Mouse (Mus musculus) WW6 (cell line): ENCODE results near the gene Rspry1.

Experiments used
- DNase-seq: peaks from one replicate; pipeline ENCODE4 v3.0.0-alpha.2; 2013; ENCODE audit warnings: low read depth, low spot score

Gene Rspry1

GRCm38 (mm10) chr8:94601607-94602385, at the start of gene Rspry1, which contains the start of gene Fam192a:
Gene Rspry1 (plus strand): TSS chr8:94601937.
Gene Fam192a (minus strand): TSS chr8:94601997.
- DNase-seq, result peak; percentile 99

- DNase-seq, result no peak
Observed at GRCm38 (mm10) chr8:94552696-94553095, 49.0 kb upstream of the Rspry1 start.

DNA sequence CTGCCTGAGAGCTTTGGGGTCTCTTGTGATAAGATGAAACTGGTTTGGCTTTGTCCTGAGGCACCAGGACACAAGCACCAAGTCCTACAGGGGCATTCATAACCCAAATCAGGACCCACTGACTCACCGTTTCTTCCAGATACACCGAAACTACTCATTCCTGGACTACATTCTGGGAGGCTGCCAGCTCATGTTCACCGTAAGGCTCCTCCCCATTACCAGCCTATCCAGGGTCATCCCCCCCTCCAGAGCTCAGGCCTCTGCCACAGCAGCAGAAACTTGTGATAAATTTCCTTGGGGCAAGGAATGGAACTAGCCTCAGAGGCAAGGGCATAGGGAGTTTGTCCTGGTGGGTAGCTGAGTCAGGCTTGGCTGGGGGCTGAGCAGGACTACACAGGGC, 44.5 kb upstream of the Rspry1 start:
- no peak for DNase-seq

GRCm38 (mm10) chr8:94561256-94561655, 40.5 kb upstream of the Rspry1 start:
- no peak for DNase-seq

DNA sequence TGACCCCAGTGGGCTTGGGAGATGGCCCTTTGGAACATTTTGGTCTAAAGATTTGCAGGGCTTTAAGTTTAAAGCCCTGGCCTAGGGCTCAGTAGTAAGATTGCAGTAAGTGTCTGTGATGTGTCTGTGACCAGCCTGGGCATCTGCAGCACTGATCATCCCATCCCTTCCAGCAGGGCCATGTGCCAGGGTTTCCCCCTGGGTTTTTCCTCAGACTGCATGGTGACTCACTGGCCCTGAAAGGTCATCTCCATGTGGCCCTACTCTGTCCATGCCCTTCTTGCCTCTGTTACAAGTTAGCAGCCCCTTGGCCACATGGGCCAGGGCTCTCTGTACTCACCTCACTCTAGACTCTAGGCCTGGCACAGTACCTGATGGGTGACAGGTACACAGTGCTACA, 37.3 kb upstream of the Rspry1 start:
- no peak for DNase-seq

DNA sequence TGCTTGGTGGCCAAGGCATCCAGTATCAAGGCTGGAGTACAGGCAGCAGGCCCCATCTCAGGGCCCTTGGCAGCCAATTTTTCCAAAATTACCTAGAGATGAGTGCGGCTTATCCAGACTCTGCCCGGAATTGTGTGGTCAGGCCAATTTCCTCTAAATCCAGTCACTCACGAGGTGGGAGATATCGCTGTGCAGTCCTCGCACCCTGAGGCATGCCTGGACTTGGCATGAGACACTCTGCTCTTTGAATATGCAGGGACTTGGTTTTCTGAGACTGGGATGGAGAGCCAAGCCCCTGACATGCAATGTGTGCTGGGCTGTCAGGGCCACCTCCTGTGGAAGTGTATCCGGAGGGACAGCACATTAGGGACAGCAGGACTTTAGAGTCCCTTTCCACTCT, 35.7 kb upstream of the Rspry1 start:
- DNase-seq, result no peak

- DNase-seq, result no peak
Observed at GRCm38 (mm10) chr8:94566446-94567158, 35.1 kb upstream of the Rspry1 start.

DNA sequence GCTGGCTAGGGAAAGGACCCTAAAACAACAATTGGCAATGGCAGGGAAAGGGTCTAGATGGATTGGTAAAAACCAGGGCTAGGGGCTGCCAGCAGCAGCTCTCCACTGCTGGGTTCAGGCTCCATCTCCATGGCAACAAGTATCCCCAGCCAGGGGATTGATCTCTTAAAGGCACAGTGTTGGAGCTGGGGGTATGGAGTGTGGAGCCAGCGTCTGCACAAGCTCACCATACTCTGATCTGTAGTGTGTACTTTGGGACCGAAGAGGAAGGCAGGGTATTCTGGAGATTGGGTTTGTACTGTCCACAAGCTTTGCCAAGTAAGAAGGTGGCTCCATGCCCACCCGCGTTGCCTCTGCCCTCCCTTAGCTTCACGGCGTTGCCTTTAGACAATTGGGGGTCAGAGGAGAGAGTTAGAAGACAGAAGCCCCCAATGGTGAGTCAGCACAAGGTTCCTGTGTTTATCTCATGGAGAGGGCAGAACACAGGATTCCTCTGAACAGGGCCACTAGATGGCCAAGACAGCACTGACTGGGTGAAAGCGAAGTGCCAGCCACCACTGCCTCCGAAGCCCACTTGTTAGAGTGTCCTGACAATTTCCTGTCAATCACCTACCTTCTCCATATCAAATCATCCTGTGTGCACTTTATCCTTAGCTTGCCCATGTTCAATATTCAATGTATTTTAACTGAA, 34.4 kb upstream of the Rspry1 start:
- no peak for DNase-seq

DNA sequence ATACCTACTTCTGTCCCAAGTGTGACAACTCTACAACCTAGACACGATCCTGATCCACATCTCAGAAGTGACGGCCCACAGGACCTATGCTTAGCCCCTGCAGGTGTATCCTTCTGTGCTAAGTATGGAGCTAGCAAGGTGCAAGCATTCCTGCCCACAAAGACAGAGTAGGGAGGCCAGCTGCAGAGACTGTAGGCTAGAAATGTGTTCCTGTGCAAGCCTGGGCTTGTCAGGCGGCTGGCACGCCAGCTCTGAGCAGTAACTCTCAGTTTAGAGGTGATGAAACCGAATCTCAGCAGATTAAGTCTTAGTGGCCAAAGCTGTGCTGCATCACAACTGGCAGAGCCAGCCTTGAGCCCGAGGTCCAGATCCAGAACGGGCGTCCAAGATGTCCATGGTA, 33.6 kb upstream of the Rspry1 start:
- no peak for DNase-seq

DNA sequence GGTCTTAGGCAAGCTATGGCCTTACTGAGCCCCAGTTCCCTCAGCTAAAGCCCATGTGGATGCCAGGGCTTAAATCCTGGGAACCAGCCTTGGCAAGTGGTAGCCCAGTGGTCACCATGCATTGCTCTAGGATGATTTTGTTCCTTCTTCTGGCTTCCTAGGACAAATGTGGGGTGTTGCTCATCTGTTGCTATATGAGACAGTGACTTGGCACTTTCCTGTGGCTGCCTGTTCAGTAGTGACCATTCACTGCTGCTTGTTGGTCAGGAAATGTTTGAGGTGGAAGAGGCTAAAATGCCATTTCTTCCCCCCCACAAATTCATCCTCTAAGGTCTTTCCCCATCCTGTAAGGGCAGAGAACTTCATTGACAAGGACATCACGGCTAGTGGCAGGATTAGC, 32.3 kb upstream of the Rspry1 start:
- no peak for DNase-seq

GRCm38 (mm10) chr8:94571896-94572295, 29.8 kb upstream of the Rspry1 start:
- DNase-seq, result no peak

DNA sequence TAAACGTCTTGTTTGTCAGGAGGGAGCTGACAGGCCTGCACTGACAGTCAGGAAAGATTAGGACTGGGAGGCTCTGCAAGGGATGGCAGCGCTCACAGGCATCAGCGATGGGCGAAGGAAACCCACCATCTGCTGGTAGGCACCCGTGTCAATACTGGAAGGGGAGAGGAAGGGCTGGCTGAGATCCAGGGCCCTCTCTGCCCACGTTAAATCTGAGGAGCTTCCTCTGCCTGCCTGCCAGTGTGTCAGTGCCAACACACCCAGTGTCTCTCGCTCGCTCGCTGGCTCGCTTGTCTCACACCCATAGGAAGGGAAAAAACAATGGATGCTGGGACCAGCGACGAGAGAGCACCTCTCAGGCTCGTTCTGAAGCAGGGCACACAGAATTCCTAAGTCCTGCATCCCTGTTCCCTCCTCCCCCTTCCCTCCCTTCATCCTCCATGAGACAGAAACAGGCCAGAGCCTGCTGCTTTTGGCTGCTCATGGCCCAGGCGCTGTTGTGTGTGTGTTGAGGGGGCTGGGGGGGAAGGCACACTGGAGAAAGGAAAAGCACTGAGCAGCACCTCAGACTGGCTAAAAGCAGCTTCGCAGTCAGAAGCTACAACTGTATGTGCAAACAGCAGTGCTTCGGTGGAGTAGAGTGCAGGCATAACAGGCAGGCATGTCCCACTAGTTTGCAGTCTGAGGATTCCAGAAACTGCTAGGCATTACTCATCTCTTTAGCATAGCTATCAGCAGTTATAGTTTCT, 27.4 kb upstream of the Rspry1 start:
- no peak for DNase-seq

- DNase-seq, result no peak
Observed at GRCm38 (mm10) chr8:94575148-94575547, 26.6 kb upstream of the Rspry1 start.

DNA sequence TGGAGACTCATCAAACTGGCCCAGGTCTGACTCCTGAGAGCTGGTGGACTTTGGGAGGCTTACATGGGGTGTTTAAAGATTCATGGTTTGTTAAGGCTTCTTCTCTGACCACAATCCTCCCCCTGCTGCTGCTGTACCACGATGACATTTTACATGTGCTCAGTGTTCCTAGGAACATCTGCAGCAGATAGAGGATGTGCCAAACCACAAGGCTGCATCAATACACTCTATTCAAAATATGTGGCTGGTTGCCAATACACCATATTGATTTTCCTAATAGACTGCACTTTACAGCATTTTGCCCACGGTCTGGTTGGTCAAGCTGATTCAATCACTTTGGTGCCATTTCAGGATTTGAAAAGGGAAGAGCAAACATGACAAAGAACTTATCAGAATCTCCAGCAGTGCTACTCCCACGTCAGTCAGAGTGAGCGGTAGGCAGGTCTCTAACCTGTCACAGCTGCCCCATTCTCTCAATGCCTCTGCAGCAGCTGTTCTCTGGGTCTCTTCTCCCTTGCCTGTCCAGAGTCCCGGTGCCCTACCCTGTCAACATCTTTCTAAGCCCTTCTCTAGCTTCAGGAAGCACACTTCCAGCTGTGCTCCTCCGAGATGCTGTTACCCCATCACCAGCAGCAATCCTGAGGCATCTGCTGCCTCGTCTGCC, 19.8 kb upstream of the Rspry1 start:
- DNase-seq, result no peak

GRCm38 (mm10) chr8:94582569-94582968, 19.2 kb upstream of the Rspry1 start:
- DNase-seq, result no peak

DNA sequence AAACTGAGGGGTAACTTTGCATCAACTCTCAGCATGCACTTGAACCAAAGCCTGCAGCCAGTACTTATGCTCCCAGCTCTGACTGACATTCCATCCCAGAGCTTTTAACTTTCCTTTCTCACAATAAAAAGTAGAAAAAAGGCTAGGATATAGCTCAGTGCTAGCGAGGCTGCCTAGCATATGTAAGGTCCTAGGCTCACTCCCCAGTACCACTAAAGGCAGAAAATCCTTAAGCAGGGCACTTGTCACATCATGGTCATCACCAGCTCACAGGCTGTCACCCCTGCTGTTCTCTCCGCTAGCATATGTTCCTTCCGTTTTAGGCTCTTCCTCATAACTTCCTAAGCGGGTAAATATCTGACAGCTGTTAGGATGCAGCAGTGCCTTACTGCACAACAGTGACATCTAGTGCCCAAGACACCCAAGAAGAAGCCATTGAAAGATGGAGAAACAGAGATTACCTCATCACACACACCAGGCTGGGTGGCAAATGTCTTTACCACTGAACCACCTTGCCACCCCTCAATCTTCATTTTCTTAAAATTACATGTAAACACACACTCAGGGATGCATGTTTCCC, 17.4 kb upstream of the Rspry1 start:
- no peak for DNase-seq

DNA sequence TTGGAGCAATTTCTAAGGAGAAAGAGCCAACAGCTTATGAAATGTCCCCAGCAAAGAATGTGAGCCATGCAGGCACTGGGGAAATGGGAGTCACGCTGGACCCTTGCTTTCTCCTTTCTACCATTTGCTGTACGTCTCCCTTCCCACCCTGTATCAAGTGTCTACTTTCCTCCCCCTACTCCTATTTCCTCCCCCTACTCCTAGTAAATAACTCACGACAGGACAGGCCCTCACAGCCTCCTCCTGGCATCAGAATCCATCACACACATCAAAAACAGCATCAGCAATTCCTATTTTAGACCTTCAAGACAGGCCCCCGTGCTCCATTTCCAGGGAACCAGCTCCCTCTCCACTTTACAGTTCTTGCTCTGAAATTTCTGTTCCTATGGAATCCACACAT, 10.0 kb upstream of the Rspry1 start:
- no peak for DNase-seq

DNA sequence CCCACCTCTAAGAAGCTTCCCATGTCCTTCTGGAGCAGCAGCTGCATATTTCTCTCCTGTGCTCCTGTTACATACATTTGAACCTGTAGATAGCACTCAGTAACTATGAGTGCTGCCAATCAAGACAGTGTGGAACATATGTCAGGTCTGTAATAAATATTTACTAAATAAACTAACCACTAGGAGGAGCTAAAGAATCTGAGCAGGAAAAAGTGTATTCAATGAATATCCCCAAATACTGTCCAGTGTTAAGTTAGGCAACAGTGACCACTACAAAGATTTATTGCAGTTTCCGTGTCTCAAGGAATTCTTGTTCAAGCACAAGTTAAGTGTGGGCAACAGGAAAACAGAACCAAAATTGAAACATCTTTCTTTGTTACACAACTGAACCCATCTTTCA, 7.5 kb upstream of the Rspry1 start:
- DNase-seq, result no peak

- no peak for DNase-seq
Observed at GRCm38 (mm10) chr8:94600478-94600877, 1.3 kb upstream of the Rspry1 start.

DNA sequence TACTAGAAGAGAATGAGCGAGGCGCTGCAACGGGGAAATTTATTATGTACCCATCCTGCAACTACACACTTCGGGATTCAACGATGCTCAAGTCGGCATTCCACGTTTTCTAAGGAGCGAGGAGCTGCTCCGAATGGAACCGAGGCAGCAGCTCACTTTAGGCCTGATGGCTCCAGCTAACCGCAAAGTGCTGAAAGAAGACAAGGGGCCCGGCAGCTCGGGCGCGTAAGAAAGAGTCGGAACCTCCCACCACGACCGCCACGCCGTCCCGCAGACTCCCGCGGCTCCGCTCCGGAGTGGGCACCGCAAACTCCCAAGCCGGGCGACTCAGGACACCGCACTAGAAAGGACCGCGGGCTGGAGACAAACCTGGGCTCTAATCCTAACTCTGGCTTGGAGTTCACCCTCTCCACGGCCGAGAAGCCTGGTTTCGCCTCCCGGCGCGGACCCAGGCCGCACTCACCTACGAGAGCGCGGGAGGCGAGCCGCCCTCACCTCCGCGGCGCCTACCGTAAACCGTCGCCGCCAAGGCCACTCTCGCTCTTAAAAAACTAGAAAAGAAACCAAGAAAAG, 617 bp upstream of the Rspry1 start:
- DNase-seq, result peak; percentile 16
